In the genomic region with DNA sequence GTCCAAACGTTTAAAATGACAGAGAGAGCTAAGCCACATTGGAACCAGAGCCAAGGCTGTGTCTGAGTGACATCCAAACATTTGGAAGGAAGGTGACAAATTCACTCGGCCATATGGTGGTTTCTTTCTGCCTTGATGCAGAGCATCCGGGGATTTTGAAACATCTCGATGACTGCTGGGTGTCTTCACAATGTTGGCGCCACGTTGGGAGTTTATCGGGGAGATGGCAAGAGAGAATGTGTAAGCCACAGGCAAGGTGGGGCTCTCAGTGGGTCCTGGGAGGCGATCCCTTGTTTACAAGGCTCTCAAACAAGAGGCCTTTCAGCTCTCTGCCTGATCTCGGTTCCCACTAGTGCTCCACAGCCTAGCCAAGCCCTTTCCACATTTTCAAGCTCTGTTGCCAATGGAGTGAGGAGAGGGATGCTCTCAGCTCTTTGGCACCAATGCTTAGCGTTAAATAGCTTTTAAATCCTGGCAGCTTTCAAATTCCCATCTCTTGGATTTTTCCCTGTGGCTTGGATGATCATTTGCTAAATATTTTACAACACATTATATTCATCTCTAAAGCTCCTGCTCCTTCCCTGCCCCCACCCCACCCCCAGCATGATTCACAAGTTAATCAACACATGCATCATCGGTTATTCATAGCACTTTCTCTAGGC, we compare ENCODE assay signal across 9 mouse cellular contexts. TPM values are rescaled to one million over a fixed set of nuclear protein-coding genes. Genes with fewer than 3 reads are reported as not detected.
DNase-seq lines count a peak whose midpoint lies in the region; ATAC-seq and TF ChIP-seq lines count a peak whose summit lies in the region.
"Had no signal": no experiment of that assay in that cellular context is flagged by ENCODE, and none has a peak within 500 bp of the region (broad histone marks: within the 10 kb centered on the region; RNA-seq: fewer than 3 reads in every experiment).

No protein-coding gene starts in this region.

- no peak overlapping the region for H3K4me2 ChIP-seq in lung, embryonic 15.5 days
- H3K4me2 ChIP-seq in stomach, embryonic 14.5 days (replicated peaks; ENCODE audit: low read depth, low read length) = no peak overlapping the region
- H3K4me2 ChIP-seq: hindbrain, embryonic 15.5 days had no signal

- no peak for TF ChIP-seq POLR2A in lung, adult 2 months (IDR thresholded peaks at IDR 0.05; ENCODE audit: borderline replicate concordance, extremely low read depth, low read depth, low read length)
- no peak for TF ChIP-seq POLR2A in cerebellum, adult 2 months (IDR thresholded peaks at IDR 0.05; ENCODE audit: borderline replicate concordance, insufficient read depth, low read length)

- no peaks in the 10 kb centered on the region for H3K9me3 ChIP-seq in lung, embryonic 15.5 days
- H3K9me3 ChIP-seq in stomach, embryonic 14.5 days (ENCODE audit: control insufficient read depth, low read depth, low read length) = no peaks in the 10 kb centered on the region
- H3K9me3 ChIP-seq: hindbrain, embryonic 15.5 days had no signal

- no peak overlapping the region for H3K9ac ChIP-seq in lung, embryonic 15.5 days
- no peak overlapping the region for H3K9ac ChIP-seq in stomach, embryonic 14.5 days (replicated peaks; ENCODE audit: low read depth, low read length)
- H3K9ac ChIP-seq: hindbrain, embryonic 15.5 days had no signal

- DNase-seq in lung, adult 2 months = no peak
- peak; percentile 76 to 85 for DNase-seq in cerebellum, adult 2 months
- peak; percentile 32 to 51 for DNase-seq in layer of hippocampus, postnatal 10 days (ENCODE audit: low spot score in 2 of 2)
- no peak for DNase-seq in adrenal gland, postnatal 10 days
- DNase-seq in embryo, embryonic 10.5 days (ENCODE audit: low spot score) = no peak

- WGBS in lung, embryonic 15.5 days = 35% methylated on average over 11 of the region's 11 CpGs
- 44% methylated on average over 11 of the region's 11 CpGs for WGBS in lung, adult 2 months
- WGBS in cerebellum, adult 2 months = 6% methylated on average over 11 of the region's 11 CpGs
- WGBS in stomach, embryonic 14.5 days = 42% methylated on average over 11 of the region's 11 CpGs

- H3K27ac ChIP-seq in lung, embryonic 15.5 days = peak overlapping the region; percentile 73
- H3K27ac ChIP-seq in cerebellum, adult 2 months (ENCODE audit: insufficient read depth, low read length) = peak overlapping the region; percentile 61
- peak overlapping the region; percentile 41; the same call in 1 of the 2 replicates for H3K27ac ChIP-seq in stomach, embryonic 14.5 days (ENCODE audit: low read length)
- H3K27ac ChIP-seq: hindbrain, embryonic 15.5 days had no signal

- H3K4me1 ChIP-seq in lung, embryonic 15.5 days = peaks cover 7% of the 10 kb centered on the region; the same call in 1 of the 2 replicates
- no peaks in the 10 kb centered on the region for H3K4me1 ChIP-seq in lung, adult 2 months (ENCODE audit: control insufficient read depth, insufficient read depth, low read length)
- peaks cover 21% of the 10 kb centered on the region for H3K4me1 ChIP-seq in cerebellum, adult 2 months (ENCODE audit: control insufficient read depth, insufficient read depth, low read length)
- H3K4me1 ChIP-seq in stomach, embryonic 14.5 days (ENCODE audit: control insufficient read depth, insufficient read depth, low read length) = no peaks in the 10 kb centered on the region
- H3K4me1 ChIP-seq: hindbrain, embryonic 15.5 days had no signal

- H3K4me3 ChIP-seq in lung, embryonic 15.5 days = no peak overlapping the region
- no peak overlapping the region for H3K4me3 ChIP-seq in lung, adult 2 months (replicated peaks; ENCODE audit: extremely low read depth, low read depth, low read length)
- no peak overlapping the region for H3K4me3 ChIP-seq in cerebellum, adult 2 months (replicated peaks; ENCODE audit: insufficient read depth, low read depth, low read length)
- H3K4me3 ChIP-seq in stomach, embryonic 14.5 days (ENCODE audit: low read depth, low read length) = no peak overlapping the region
- H3K4me3 ChIP-seq: hindbrain, embryonic 15.5 days had no signal

- no peaks in the 10 kb centered on the region for H3K27me3 ChIP-seq in lung, embryonic 15.5 days
- H3K27me3 ChIP-seq in cerebellum, adult 2 months (ENCODE audit: control insufficient read depth, insufficient read depth, low read length) = no peaks in the 10 kb centered on the region
- no peaks in the 10 kb centered on the region for H3K27me3 ChIP-seq in stomach, embryonic 14.5 days (ENCODE audit: control insufficient read depth, insufficient read depth, low read length)
- H3K27me3 ChIP-seq: hindbrain, embryonic 15.5 days had no signal

- TF ChIP-seq CTCF in lung, adult 2 months (IDR thresholded peaks at IDR 0.05; ENCODE audit: insufficient read depth, low read length) = no peak
- TF ChIP-seq CTCF in cerebellum, adult 2 months (IDR thresholded peaks at IDR 0.05; ENCODE audit: borderline replicate concordance, insufficient read depth, low read depth, low read length) = no peak

- peak; percentile 76 for ATAC-seq in lung, embryonic 15.5 days (ENCODE audit: borderline replicate concordance, extremely low read depth, low FRiP score, low TSS enrichment)
- no peak for ATAC-seq in stomach, embryonic 14.5 days (ENCODE audit: insufficient number of reproducible peaks, insufficient read depth, low FRiP score, low read depth)
- no peak for ATAC-seq in inflammation-experienced regulatory T-cells, adult 6 months

- H3K36me3 ChIP-seq in lung, embryonic 15.5 days = no peaks in the 10 kb centered on the region
- no peaks in the 10 kb centered on the region for H3K36me3 ChIP-seq in stomach, embryonic 14.5 days (ENCODE audit: control insufficient read depth, insufficient read depth, low read length)
- H3K36me3 ChIP-seq: hindbrain, embryonic 15.5 days had no signal

RNA-seq across cellular contexts. Expression of gene Tsen2, which starts 51.4 kb away (rescaled TPM):
- polyA plus RNA-seq in lung, embryonic 15.5 days (2015; fragmentation: Nextera tagmentation; extraction: Ambion mirVana) = 27.9 and 29.1 TPM in 2 replicates
- 2.3 and 4.2 TPM in 2 replicates for polyA plus RNA-seq in lung, adult 2 months (2012; rRNA removed)
- 22.1 and 26.2 TPM in 2 replicates for polyA plus RNA-seq in cerebellum, adult 2 months (2012; rRNA removed)
- total RNA-seq in layer of hippocampus, postnatal 10 days (2021) = 10 to 100 TPM; 25.6 to 33.7 TPM
- 27.7 and 31.7 TPM in 2 replicates for polyA plus RNA-seq in stomach, embryonic 14.5 days (2014; fragmentation: Nextera tagmentation; extraction: Ambion mirVana)
- 10 to 100 TPM in 1 of 2 experiments, 1 to 10 TPM in 1; 8.8 to 15.7 TPM for total RNA-seq in adrenal gland, postnatal 10 days (2021)
- polyA plus RNA-seq in inflammation-experienced regulatory T-cells, adult 6 months (2017; shearing (Covaris generic)) = 10 to 100 TPM in 2 of 3 experiments, 1 to 10 TPM in 1; 9.1 to 17.4 (median 14.2) TPM

Comparison
In these comparisons a context has a peak if more than half of its experiments do, and no peak if none do; other contexts are left out.
1. DNase-seq: peak in cerebellum, adult 2 months (2 of 2) and layer of hippocampus, postnatal 10 days (2 of 2); none in lung, adult 2 months (single experiment), adrenal gland, postnatal 10 days (single experiment) and embryo, embryonic 10.5 days (single experiment).
2. Peak in every context shown above with its lines, with median percentiles within 50 percentile points of each other: H3K27ac ChIP-seq.